Mouse (Mus musculus) ES-E14 (cell line): Measurements from ENCODE around the gene Gm21852. TPM values are rescaled to one million over a fixed set of nuclear protein-coding genes. Genes with fewer than 3 reads are reported as not detected.
"Not testable (repeated sequence)": the region's sequence is repeated elsewhere in the genome, so short reads cannot be mapped to it uniquely, and the experiment has no call there.

Experiments
- DNase-seq: peaks from one replicate; pipeline ENCODE4 v3.0.0-alpha.2; 2013; ENCODE audit warnings: low read depth, low spot score
- H3K27ac ChIP-seq: 2 replicates; pipeline ENCODE4 v1.5.1; 2012; ENCODE audit warnings: low read depth, mild to moderate bottlenecking, low read length, moderate library complexity, mixed read lengths; ENCODE audit not compliant: poor library complexity, insufficient read depth, severe bottlenecking
- H3K36me3 ChIP-seq: 2 replicates; pipeline ENCODE4 v1.6.1; 2012; ENCODE audit warnings: mild to moderate bottlenecking, low read length, moderate library complexity, mixed read lengths; ENCODE audit not compliant: control insufficient read depth, poor library complexity, insufficient read depth, severe bottlenecking
- H3K4me1 ChIP-seq, 2 experiments: fragments of 150-350 bp in 1 of 2; sonication (generic) in 1 of 2; 2 replicates each; pipeline ENCODE4 v1.6.1; 2012; ENCODE audit warnings: low read length in 2 of 2, mild to moderate bottlenecking in 1 of 2, mixed read lengths in 1 of 2; ENCODE audit not compliant: control insufficient read depth in 2 of 2, insufficient read depth in 2 of 2, poor library complexity in 1 of 2
- H3K4me3 ChIP-seq, 2 experiments: fragments of 150-350 bp in 1 of 2; sonication (generic) in 1 of 2; 2 replicates each; pipeline ENCODE4 v1.5.1; 2012; ENCODE audit warnings: low read length in 2 of 2, low read depth in 1 of 2, mild to moderate bottlenecking in 1 of 2, mixed read lengths in 1 of 2; ENCODE audit not compliant: insufficient read depth in 1 of 2, poor library complexity in 1 of 2, severe bottlenecking in 1 of 2
- H3K9ac ChIP-seq: 2 replicates; pipeline ENCODE4 v1.6.1; 2012; ENCODE audit warnings: low read depth, mild to moderate bottlenecking, low read length, mixed read lengths; ENCODE audit not compliant: poor library complexity, insufficient read depth, severe bottlenecking
- H3K9me3 ChIP-seq: fragments of 150-350 bp; sonication (generic); 2 replicates; pipeline ENCODE4 v1.6.1; 2012; ENCODE audit warnings: low read depth, mild to moderate bottlenecking, low read length; ENCODE audit not compliant: control insufficient read depth, insufficient read depth
- in situ Hi-C, 2 experiments: fragments of 600-800 bp; cut with MboI; formaldehyde crosslinking; loops; one replicate each; pipeline ENCODE4 v1.15.1; 2025; ENCODE audit warnings: low sequenced_read_pairs in 2 of 2, inconsistent platforms in 1 of 2; ENCODE audit not compliant: unreplicated experiment in 2 of 2
- total RNA-seq: library from RNA; depleted of rRNA; stranded (reverse); fragments of 300-350 nt; gene quantifications from 2 replicates; pipeline ENCODE4 v1.2.3, GENCODE M21; 2012; rRNA removed

Gene Gm21852
- total RNA-seq = not detected in 2 replicates

DNA sequence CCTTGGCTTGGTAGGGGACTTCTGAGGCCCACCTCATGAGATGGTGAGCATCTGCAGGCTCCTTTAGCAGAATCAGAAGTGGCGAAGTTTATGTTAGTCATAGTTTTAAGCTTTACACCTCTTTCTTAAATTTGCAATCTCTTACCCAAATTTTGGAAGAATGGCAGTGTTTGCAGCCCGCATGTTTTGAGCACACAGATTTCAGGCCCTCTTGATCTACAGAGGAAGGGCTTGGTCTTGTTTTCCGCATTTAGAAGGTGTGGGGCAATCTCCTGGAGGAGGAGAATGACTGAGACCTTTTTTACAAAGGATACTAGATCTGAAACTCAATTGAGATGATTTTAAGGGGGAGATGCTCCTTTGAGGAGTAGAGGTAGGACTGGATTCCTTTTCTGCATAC is at the start of gene Gm21852:
Gm21852 (minus strand) TSS at position 101 of the 400 bp plus-strand sequence.
- H3K36me3 ChIP-seq, H3K27ac ChIP-seq, DNase-seq, H3K4me3 ChIP-seq, H3K9ac ChIP-seq, H3K4me1 ChIP-seq, in situ Hi-C loops, H3K9me3 ChIP-seq: not testable (repeated sequence)

Other genes starting within 250 kb of the Gm21852 start
- gene Gm21797, start 123.8 kb upstream of the Gm21852 start, total RNA-seq = not detected in 2 replicates
- gene Gm20795, start 152.9 kb upstream of the Gm21852 start, total RNA-seq = not detected in 2 replicates